Comparison of ENCODE assay signal across 29 mouse cellular contexts in the genomic region with DNA sequence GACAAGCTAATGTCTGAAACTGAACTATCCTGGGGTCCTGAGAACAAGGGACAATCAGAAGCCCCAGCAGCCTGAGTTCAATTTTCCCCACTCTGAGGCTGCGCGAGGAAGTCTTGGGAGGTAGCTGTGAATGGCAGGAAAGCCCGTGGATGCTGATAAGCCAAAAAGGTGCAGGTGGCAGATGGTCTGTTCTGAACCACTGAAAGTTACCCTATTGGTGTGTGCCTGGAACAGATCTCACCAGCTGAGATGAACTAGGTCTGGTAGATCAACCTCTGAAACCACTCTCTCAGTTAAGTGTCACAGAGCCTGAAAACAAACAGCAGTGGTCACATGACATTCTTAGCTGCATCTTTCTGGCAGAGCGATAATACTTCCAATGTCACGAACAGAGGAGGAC. TPM values are rescaled to one million over a fixed set of nuclear protein-coding genes. Genes with fewer than 3 reads are reported as not detected.
DNase-seq lines count a peak whose midpoint lies in the region; ATAC-seq lines count a peak whose summit lies in the region.
"Had no signal": no experiment of that assay in that cellular context is flagged by ENCODE, and none has a peak within 500 bp of the region (broad histone marks: within the 10 kb centered on the region; RNA-seq: fewer than 3 reads in every experiment).

No protein-coding gene starts in this region.

- H3K9me3 ChIP-seq in midbrain, embryonic 10.5 days (replicated peaks): no peaks in the 10 kb centered on the region
- no peaks in the 10 kb centered on the region for H3K9me3 ChIP-seq in midbrain, embryonic 14.5 days (ENCODE audit: control insufficient read depth, low read length)
- H3K9me3 ChIP-seq: embryonic facial prominence, embryonic 12.5 days; embryonic facial prominence, embryonic 15.5 days; forebrain, embryonic 12.5 days; forebrain, embryonic 15.5 days; heart, embryonic 12.5 days; heart, embryonic 15.5 days had no signal

- no peak overlapping the region for H3K4me3 ChIP-seq in midbrain, embryonic 10.5 days
- no peak overlapping the region for H3K4me3 ChIP-seq in midbrain, embryonic 14.5 days (replicated peaks; ENCODE audit: low read depth, low read length)
- H3K4me3 ChIP-seq: embryonic facial prominence, embryonic 12.5 days; embryonic facial prominence, embryonic 15.5 days; forebrain, embryonic 12.5 days; forebrain, embryonic 15.5 days; heart, embryonic 12.5 days; heart, embryonic 15.5 days had no signal

- H3K9ac ChIP-seq in midbrain, embryonic 14.5 days (replicated peaks; ENCODE audit: low read length): no peak overlapping the region
- H3K9ac ChIP-seq: embryonic facial prominence, embryonic 12.5 days; embryonic facial prominence, embryonic 15.5 days; forebrain, embryonic 12.5 days; forebrain, embryonic 15.5 days; heart, embryonic 12.5 days; heart, embryonic 15.5 days; hindbrain, embryonic 14.5 days had no signal

- peak; percentile 25 for DNase-seq in cerebellum, adult 11-12 months
- no peak for DNase-seq in cerebellum, postnatal 4 days (ENCODE audit: low spot score in 2 of 2)
- DNase-seq in midbrain, embryonic 10.5 days (ENCODE audit: low spot score): no peak
- no peak for DNase-seq in midbrain, embryonic 14.5 days
- DNase-seq in cerebellum, postnatal 25 days: peak; percentile 39 to 42
- DNase-seq in spleen, adult 18-20 months: no peak
- DNase-seq: adrenal gland, postnatal 10 days; adrenal gland, postnatal 36 days; B cell, adult 2 months; gastrocnemius, postnatal 25 days; heart, adult 18-20 months; heart, postnatal 10 days; heart, postnatal 4 days; kidney, adult 18-20 months had no signal

- 91% methylated on average over 5 of the region's 5 CpGs for WGBS in midbrain, embryonic 10.5 days
- WGBS in midbrain, embryonic 14.5 days: 92% methylated on average over 5 of the region's 5 CpGs

- no peaks in the 10 kb centered on the region for H3K36me3 ChIP-seq in midbrain, embryonic 10.5 days
- H3K36me3 ChIP-seq in midbrain, embryonic 14.5 days (ENCODE audit: control insufficient read depth, insufficient read depth, low read length): no peaks in the 10 kb centered on the region
- H3K36me3 ChIP-seq: embryonic facial prominence, embryonic 12.5 days; embryonic facial prominence, embryonic 15.5 days; forebrain, embryonic 12.5 days; forebrain, embryonic 15.5 days; G1E; heart, embryonic 12.5 days; heart, embryonic 15.5 days had no signal

- H3K4me1 ChIP-seq in midbrain, embryonic 10.5 days: peaks cover 19% of the 10 kb centered on the region
- no peaks in the 10 kb centered on the region for H3K4me1 ChIP-seq in midbrain, embryonic 14.5 days (ENCODE audit: control insufficient read depth, insufficient read depth, low read length)
- H3K4me1 ChIP-seq: embryonic facial prominence, embryonic 12.5 days; embryonic facial prominence, embryonic 15.5 days; forebrain, embryonic 15.5 days; heart, embryonic 12.5 days; heart, embryonic 15.5 days had no signal

- peak overlapping the region; percentile 9; the same call in 1 of the 2 replicates for H3K27ac ChIP-seq in midbrain, embryonic 10.5 days (replicated peaks)
- no peak overlapping the region for H3K27ac ChIP-seq in midbrain, embryonic 14.5 days (replicated peaks; ENCODE audit: low read depth, low read length)
- H3K27ac ChIP-seq: embryonic facial prominence, embryonic 12.5 days; embryonic facial prominence, embryonic 15.5 days; forebrain, embryonic 12.5 days; forebrain, embryonic 15.5 days; heart, embryonic 15.5 days; hindbrain, embryonic 14.5 days; hindbrain, postnatal 0 days had no signal

- no peak overlapping the region for H3K4me2 ChIP-seq in midbrain, embryonic 14.5 days (ENCODE audit: low read length)
- H3K4me2 ChIP-seq: embryonic facial prominence, embryonic 12.5 days; embryonic facial prominence, embryonic 15.5 days; forebrain, embryonic 12.5 days; forebrain, embryonic 15.5 days; heart, embryonic 12.5 days; heart, embryonic 15.5 days; hindbrain, embryonic 14.5 days had no signal

- ATAC-seq in midbrain, embryonic 14.5 days (ENCODE audit: low FRiP score, low TSS enrichment): no peak
- ATAC-seq: forebrain, embryonic 15.5 days; hindbrain, postnatal 0 days; inflammation-experienced regulatory T-cells, adult 6 months; intestine, embryonic 16.5 days; Patski had no signal

- H3K27me3 ChIP-seq in midbrain, embryonic 10.5 days (ENCODE audit: low read depth, poor library complexity, severe bottlenecking): no peaks in the 10 kb centered on the region
- no peaks in the 10 kb centered on the region for H3K27me3 ChIP-seq in midbrain, embryonic 14.5 days (ENCODE audit: control insufficient read depth, insufficient read depth, low read length)
- H3K27me3 ChIP-seq: CH12.LX; embryonic facial prominence, embryonic 12.5 days; embryonic facial prominence, embryonic 15.5 days; forebrain, embryonic 12.5 days; forebrain, embryonic 15.5 days; heart, embryonic 12.5 days; heart, embryonic 15.5 days; Patski had no signal

RNA-seq across cellular contexts. Expression of a gene that starts 59.6 kb away (rescaled TPM):
- polyA plus RNA-seq in midbrain, embryonic 10.5 days (2016; fragmentation: Nextera tagmentation; extraction: Ambion mirVana): not detected in 2 replicates
- not detected in 2 replicates for polyA plus RNA-seq in midbrain, embryonic 14.5 days (2014; fragmentation: Nextera tagmentation; extraction: Ambion mirVana)
- polyA plus RNA-seq: embryonic facial prominence, embryonic 12.5 days; embryonic facial prominence, embryonic 15.5 days; forebrain, embryonic 12.5 days; forebrain, embryonic 15.5 days; G1E; gonadal fat pad, adult 2 months; heart, embryonic 12.5 days; heart, embryonic 15.5 days; hindbrain, embryonic 11.5 days; hindbrain, embryonic 14.5 days; hindbrain, postnatal 0 days; inflammation-experienced regulatory T-cells, adult 6 months; intestine, embryonic 16.5 days; Patski had no signal

Comparison
In these comparisons a context has a peak if more than half of its experiments do, and no peak if none do; other contexts are left out.
1. DNase-seq: peak in cerebellum, adult 11-12 months (single experiment) and cerebellum, postnatal 25 days (2 of 2); none in cerebellum, postnatal 4 days (0 of 2), midbrain, embryonic 10.5 days (single experiment), midbrain, embryonic 14.5 days (single experiment) and spleen, adult 18-20 months (0 of 2).